Mouse (Mus musculus): Measurements from ENCODE around the gene Myl10.
A peak's percentile ranks its signal among the peaks of the same experiment; 100 is the strongest.
"Not testable (repeated sequence)": the region's sequence is repeated elsewhere in the genome, so short reads cannot be mapped to it uniquely, and the experiment has no call there.

Myl10 gene

DNA sequence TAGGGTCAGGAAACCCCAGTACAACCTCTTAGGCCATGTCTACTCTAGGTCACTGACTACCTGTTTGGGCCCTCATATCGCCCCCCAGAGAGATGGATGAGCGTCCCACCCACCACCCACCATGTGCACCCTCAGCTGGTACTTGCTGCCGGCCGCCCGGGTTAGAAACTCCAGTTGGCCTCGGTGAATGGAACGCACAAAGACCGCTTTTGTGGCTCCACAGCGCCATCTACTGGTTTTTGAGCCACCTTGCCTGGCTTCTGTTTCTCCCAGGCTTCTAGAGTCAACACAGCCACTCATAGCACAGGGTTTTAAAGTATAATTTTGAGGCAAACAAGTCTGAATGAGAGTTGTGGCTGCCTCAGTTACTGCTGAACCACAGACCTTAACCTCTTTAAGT lies 13.9 kb downstream of the Myl10 start:
- peak; percentile 45 to 64 for DNase-seq

DNA sequence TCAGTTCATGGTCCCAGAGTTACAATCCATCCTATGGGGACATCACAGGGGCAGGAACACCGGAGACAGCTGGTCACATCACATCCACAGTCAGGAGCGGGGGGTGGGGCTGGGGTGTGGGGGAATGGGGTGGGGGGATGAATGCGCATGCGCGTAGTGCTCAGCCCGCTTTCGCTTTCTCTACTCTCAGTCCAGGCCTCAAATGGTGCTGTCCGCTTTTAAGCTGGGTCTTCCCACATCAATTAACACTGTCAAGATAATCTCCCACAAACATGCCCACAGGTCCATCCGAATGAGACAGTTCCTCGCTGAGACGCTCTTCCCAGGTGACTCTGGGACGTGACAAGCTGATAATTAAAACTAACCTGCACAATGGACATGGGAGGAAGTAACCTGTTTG lies 15.2 kb downstream of the Myl10 start:
- no peak for DNase-seq

DNA sequence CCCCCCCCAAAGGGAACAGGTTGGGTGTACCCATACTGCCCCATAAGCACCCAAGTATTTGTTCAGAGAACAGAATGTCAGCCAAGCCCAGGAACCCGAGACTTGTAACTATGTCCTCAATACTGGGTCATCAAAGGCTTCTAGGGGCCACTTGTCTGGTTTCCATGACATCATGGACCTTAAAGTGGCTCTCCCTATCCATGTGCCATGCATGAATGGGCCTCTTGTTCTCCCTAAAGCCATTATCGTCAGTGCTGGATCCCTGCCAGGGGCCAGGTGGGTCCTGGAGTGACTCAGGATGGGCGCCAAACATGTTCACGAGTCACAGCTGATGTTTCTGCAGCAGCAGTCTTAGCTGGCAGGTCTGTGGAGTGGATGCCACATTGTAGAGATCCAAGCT lies 17.8 kb downstream of the Myl10 start:
- DNase-seq = peak; percentile 70 to 86

GRCm38 (mm10) chr5:136714232-136714875 lies 21.4 kb downstream of the Myl10 start:
- peak in 1 of 2 experiments; percentile 13 for DNase-seq

- no peak for DNase-seq
Observed at GRCm38 (mm10) chr5:136714879-136715278, 21.9 kb downstream of the Myl10 start.

DNA sequence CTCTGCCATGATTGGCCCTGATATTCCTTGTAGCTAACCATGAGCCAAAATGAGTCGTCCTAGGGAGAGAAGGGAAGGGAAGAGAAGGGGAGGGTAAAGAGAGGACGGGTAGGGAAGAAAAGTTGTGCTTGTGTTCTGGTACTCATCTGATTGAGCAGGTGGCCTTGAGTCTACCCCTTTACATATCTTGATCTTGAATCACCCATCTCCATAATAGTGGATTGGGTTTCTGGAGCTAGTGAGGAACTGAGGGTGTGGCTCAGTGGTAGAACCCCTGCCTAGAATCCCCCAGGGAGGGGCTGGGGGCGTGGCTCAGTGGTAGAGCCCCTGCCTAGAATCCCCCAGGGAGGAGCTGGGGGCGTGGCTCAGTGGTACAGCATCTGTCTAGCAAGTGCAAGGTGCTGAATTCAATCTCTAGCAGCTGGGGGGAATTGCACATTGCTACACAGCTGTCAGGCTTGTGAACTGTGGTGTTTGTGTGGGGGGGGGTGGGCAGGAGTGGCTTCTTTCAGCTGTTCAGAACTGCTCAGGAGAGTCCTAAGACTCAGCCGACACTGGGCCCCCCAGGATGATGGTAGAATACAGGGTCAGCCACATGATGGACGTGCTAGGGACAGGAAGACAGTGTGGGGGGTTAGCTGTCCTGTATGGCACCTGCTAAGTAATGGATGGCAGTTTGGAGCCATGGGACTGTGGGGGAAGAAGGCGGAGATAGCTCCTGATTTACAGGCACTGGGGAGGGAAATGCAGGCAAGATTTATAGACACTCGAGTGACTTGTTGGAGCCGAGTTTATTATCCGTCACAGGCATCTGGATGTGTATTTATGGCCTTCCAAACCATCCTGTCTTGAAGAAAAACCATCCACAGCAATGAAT lies 24.0 kb downstream of the Myl10 start:
- DNase-seq = no peak

DNA sequence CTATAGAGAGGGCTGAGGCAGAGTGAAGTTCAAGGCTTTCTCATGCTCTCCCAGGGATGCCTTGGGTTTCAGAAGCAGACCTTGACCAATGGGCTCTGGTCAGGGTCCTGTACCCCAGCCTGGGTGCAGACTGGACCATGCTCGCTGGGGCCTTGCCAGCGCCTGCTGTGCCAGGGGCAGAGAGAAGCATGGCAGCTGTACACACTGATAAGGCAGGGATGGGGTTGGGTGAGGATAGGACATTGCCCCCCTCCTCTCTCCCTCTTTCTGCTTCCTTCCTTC lies 24.6 kb downstream of the Myl10 start:
- no peak for DNase-seq

DNA sequence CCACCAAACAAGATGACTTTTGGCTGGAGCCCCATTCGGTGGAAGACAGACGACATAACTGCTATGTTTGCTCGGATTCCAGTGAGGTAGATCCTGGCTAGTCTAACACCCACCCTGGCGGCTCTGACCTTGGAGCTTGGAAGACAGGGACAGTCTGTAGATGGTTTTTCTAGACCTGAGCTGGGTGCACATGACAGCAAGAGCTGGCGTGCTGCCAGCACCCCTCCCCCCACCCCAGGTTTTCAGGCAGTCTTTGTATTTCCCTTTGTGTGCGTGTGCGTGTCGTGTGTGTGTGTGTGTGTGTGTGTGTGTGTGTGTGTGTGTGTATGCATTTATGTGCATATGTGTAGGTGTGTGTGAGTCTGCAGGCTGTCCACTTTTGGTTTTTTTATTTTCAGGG lies 25.7 kb downstream of the Myl10 start:
- DNase-seq = no peak

GRCm38 (mm10) chr5:136721596-136721995 lies 28.6 kb downstream of the Myl10 start:
- no peak for DNase-seq

DNA sequence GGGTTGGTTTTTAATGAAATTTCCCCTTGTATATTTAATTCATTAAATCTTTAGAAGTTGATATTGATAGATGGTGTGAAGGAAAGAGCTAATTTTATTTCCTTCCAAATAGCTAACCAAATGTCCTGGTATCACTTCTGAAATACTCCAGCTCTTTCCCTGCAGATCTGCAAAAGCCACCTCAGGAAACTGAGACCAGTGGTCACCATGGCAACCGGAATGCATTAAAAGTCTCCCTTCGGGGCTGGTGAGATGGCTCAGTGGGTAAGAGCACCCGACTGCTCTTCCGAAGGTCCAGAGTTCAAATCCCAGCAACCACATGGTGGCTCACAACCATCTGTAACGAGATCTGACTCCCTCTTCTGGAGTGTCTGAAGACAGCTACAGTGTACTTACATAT lies 33.3 kb downstream of the Myl10 start:
- DNase-seq = not testable (repeated sequence)

DNA sequence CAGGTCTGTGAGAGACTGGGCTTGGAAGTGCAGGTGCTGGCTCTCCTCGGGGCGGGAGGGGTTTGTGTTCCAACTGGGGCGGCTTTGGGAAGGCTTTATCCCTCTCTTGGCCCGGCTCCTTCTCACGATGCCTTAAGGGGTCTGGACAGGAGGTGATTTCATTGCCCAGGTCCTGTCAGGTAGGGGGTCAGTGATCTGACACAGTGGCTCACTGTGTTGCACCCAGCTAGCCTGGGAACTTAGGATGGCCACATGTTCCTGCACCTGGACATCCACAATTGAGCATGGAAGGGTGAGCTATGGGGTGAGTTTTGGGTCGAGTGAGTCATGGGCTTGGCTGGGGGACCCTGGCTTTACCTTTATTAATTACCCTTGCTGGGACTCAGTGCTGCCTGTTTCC lies 46.0 kb downstream of the Myl10 start:
- DNase-seq = no peak

DNA sequence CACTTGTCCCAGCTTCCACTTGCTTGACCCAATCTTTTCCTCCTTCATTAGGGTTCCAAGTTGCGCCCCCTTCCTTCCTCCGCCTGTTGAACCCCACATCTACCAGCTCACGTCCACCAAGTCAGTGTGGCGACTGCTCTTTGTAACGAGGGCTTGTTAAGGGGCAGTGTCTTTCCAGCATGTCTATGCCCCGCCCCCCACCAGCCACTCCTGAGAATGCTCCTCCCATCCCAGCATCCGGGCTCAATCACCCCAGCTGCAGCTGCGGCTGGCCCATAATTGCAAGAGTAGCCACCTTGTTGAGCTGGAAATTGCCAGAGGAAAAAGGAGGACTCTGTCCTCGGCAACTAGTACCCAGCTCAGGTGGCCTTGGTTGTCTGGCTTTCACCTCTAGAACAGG lies 53.6 kb downstream of the Myl10 start:
- DNase-seq = no peak

All from lung, adult 18-20 months (tissue).